Mouse (Mus musculus) erythroblast, embryonic 14.5 days (primary cell): ENCODE data around the gene Gpr62.

ENCODE experiments used
- GATA1 ChIP-seq: IDR thresholded peaks from 2 replicates; pipeline ENCODE4 v1.6.1; 2012; ENCODE audit warnings: low read length, inconsistent platforms, mixed read lengths
- TAL1 ChIP-seq: IDR thresholded peaks from 3 replicates; pipeline ENCODE4 v1.6.1; 2012; ENCODE audit warnings: low read length, inconsistent platforms, mixed read lengths

GRCm38 (mm10) chr9:106469776-106470175, 4.0 kb upstream of the Gpr62 start:
- TF ChIP-seq GATA1 (no peak), TAL1 (no peak)
